Mouse (Mus musculus) kidney, postnatal 4 days (tissue): ENCODE results near the gene 1700019D03Rik.
"Not testable (repeated sequence)": the region's sequence is repeated elsewhere in the genome, so short reads cannot be mapped to it uniquely, and the experiment has no call there.

Experiments used
- DNase-seq, 2 experiments: peaks; one replicate each; pipeline ENCODE4 v3.0.0; 2021; ENCODE audit warnings: mixed read lengths in 2 of 2

The 1700019D03Rik gene

GRCm38 (mm10) chr1:52953548-52953947 is 66.4 kb downstream of the 1700019D03Rik start:
- no peak for DNase-seq

DNA sequence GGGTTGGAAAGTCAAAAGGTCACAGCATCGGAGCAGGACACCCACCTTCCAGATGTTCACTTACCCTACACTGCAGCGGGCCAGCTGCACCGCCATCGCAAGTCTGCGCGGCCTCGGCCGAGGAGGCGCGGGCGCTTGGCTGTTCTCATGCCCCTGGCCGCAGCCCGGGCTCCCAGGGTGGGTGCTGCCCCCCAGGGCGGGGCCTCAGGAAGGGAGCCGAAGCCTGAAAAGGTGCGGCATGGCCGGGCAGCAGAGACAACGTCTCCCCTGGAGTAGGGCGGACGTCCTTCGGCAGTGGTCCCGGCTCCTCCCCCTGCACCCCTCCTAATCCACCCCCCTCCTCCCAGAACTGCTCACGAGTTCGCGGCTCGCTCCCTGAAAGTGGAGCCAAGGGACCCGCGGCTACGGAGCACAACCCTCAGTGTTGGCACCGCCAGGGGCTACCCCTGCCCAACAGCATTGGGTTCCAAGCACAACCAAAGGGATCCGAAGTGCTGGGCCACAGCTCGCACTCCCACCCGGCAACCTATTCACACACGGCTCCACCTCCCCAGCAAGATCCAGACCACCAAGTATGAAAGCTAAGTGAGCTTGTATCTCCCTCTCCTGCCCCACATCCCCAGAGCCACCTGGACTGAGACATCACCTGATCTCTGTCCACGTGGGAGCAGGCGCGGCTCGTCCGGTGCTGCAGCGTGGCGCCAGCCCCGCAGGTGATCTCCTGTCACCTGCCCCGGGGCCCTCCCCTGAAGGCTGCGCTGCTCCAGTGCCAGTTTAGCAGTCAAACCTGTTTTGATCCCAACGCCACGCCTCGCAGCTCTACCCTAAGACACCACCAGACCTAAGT is 67.2 kb downstream of the 1700019D03Rik start:
- peak; percentile 36 to 60 for DNase-seq

DNA sequence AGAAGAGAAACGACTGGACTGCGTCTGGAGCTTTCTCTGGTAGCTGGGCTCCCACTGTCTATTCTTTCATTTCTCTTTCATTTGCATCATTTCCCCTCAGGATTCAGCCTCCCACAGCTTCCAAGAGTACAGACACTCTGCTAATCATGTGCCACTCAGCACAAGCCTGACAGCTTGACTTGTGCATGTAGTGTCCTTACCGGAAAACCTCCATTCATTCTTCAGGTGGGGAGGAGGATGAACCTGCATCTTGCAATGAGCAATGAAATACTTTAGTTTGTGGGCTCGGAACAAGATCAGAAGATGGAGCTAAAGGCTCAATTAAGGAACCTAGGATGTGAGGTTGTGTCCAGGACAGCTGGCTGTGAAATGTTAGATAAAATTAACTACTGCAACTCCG is 67.8 kb downstream of the 1700019D03Rik start:
- DNase-seq, result no peak

GRCm38 (mm10) chr1:52951146-52951868 is 68.7 kb downstream of the 1700019D03Rik start:
- DNase-seq, result peak in 1 of 2 experiments; percentile 17

DNA sequence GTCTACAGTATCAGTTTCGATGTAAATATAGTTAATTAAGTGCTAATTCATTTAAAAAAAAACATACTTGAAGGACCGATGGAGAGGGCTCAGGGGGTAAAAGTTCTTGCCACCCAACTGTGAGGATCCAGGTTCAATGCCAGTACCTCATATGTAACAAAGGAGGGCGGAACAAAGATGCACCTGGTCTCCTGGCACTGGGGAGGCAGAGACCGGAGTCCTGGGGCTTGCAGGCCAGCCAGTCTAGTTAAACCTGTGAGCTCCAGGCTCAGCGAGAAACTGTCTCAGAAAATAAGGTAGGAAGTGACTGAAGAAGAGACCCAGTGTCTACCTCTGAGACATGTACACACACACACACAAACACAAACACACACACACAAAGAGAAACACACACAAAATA is 72.1 kb downstream of the 1700019D03Rik start:
- no peak for DNase-seq

- DNase-seq, result no peak
These were observed 81.0 kb downstream of the 1700019D03Rik start for GRCm38 (mm10) chr1:52939021-52939420.

GRCm38 (mm10) chr1:52934494-52934893 is 85.5 kb downstream of the 1700019D03Rik start:
- no peak for DNase-seq

GRCm38 (mm10) chr1:52924482-52924881 is 95.5 kb downstream of the 1700019D03Rik start:
- not testable (repeated sequence) for DNase-seq

GRCm38 (mm10) chr1:52918897-52919296 is 101.1 kb downstream of the 1700019D03Rik start:
- DNase-seq, result not testable (repeated sequence)

DNA sequence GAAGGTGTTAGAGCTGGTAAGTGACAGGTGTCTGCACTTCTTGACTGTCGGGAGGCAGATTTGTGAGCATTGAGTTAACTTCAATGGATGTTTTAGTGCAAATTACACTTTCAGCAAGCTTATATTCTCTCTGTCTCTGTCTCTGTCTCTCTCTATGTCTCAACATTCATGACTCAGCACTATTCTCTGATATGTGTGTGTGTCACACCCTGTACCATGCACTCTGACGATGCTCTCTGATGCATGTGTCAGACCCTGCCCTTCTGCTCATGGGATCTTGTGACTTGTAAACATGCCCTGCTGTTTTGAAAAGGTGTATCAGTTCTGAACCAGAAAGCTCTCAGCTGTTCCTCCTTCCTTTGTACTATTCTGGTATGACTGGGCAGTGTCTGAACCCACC is 103.3 kb downstream of the 1700019D03Rik start:
- no peak for DNase-seq

GRCm38 (mm10) chr1:52909783-52910182 is 110.2 kb downstream of the 1700019D03Rik start:
- DNase-seq, result no peak

DNA sequence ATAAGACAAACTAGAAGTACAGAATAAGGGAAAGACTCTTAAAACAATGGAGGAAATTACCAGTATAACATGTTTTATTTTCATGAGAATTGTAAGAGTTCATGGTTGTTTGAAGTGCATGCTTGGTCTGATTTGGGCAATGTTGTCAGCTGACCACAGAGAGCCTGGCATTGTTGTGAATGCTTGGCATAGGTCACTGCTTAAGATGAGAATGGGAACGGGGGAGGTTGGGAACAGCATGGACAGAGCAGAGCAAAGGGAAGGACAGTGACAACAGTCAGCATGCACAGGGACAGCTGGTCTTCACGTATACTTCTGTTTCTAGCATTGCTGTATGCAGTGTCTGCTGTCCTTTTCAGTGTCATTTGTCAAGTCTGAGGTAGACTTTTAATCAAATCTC is 135.8 kb downstream of the 1700019D03Rik start:
- no peak for DNase-seq
